Mouse (Mus musculus): ENCODE measurements around the gene Arhgap10.
"Not testable (repeated sequence)": the region's sequence is repeated elsewhere in the genome, so short reads cannot be mapped to it uniquely, and the experiment has no call there.

Arhgap10 gene

DNA sequence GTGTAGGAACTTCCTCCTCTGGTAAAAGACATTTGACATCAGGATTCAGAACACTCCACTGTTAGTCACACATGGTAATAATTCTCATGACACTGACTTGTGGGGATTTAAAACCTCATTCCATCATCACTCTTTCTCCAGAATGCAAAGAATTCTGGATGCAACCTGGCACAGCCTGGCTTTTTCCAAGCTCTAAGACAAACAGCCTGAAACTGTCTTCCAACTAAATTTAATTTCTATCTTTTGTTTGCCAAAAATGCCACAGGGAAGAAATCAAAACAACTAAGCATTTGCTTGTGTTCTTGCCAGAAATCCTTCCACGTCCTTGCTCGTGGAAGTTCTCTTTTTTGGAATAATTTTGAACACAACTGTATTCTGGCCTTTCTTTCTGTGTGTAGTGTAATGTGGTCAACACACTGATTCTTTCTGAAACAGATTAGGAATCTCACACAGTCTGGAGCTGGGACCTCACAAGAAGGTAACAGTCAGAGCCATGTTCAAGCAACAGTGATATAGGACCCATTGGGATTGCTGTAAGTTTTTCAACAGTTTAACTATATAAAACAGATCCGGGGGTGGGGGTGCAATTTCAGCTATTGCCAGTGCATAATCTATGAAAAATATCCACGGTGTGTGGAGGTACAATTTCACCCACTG, 167.5 kb downstream of the Arhgap10 start:
- no peak for DNase-seq (ENCODE audit: low spot score in 2 of 2)

DNA sequence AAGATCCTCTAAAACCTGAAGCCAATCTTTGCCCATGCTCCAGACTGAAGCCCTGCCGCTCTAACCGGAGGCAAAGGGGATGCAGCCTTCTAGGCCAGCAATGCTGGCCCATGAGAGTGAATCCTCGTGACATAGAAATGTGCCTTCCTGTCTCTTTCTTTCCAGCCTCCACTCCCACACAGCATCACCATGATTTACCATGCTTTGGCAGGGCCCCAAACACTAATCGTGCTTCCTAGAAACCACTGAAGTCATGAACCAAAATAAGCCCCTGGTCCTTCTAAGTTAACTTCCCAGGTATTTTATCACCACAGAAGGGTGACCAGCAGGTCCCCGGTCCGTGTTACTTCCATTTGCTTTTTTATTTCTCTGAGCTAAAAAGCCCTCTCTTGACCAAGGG, 173.8 kb downstream of the Arhgap10 start:
- no peak for DNase-seq (ENCODE audit: low spot score in 2 of 2)

DNA sequence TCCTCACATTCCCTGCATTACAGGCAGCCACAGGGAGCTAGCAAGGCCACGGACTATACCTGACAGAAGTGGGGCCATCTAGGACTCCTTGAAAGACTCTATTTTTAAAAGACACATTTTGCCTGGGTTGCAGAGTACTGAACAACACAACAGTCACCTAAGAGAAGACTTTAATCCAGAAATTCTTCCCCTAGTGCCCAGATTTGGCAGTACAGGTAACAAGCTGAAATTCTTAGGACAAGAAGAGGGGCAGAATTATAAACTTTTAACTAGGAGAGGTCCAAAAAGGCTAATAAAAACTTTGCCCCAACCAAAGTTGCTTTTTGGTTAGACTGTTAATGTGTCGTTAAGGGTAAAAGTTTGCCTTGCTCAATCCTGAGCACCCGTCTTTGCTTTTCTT, 174.4 kb downstream of the Arhgap10 start:
- DNase-seq (ENCODE audit: low spot score in 2 of 2): no peak

DNA sequence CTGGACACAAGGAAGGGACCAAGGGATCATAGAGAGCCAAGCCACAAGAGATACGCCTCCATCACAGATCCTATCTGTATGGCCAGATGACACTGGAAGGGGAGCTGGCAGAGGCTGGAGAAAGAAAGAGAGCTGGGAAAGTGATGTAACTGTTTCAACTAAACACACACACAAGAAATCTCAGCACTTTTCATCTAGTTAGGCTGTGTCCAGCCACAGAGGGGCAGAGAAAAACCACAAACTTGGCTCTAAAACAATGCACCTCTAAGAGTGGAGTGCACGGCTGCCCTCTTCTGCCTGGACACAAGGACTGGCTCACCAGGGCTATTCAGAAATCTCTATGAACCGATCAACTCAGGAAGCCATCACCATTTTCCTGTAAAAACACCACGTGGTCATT, 175.6 kb downstream of the Arhgap10 start:
- no peak for DNase-seq (ENCODE audit: low spot score in 2 of 2)

DNA sequence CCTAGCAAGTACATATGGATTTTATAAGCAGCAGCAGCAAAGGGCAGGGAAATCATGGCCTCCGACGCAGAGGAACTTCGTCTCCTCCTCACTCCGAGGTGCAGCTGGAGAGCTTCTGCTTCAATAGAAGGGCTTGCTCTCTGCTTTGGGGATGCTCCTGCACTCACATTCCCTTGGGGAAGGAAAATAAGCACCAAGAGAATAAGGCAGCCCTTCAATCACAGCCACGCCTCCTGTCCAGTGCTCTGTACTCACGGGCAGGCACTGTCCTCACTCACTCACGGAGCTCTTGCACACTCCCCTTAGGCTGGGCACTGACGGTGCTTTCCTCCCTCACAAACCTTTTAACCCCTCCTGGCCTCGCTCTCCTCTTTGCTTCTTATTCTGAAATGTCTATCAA, 176.4 kb downstream of the Arhgap10 start:
- no peak for DNase-seq (ENCODE audit: low spot score in 2 of 2)

DNA sequence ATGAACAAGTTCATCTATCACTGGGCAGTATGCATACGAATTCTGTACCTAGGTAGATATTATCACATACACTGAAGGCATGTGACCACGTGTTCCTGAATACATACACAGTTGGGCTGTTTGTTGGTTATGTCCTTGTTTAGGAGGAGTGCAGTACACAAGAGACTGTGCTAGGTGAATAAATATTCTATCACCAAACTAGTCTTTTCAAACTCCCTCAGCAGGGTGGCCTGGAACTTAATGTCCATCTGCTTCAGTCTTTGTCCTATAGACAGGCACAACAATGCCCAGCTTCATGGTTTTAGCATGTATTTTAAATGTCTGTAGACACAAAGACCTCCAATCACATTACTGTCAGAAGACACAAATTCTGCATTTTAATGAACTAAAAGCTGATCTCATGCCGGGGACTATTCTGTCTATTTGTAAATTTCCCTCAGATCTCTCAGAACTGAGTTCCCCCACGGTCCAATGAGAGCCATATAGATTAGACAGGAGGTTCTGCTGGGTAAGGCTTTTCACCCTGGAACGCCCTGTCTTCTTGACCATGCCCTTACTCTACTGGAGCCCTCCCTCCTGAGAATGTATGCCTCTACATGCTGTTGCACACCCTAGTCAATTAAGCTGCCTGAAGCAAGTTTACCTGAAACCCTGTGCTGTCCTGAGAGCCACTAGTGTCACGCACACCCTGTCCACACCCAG, 177.6 kb downstream of the Arhgap10 start:
- DNase-seq (ENCODE audit: low spot score in 2 of 2): no peak

DNA sequence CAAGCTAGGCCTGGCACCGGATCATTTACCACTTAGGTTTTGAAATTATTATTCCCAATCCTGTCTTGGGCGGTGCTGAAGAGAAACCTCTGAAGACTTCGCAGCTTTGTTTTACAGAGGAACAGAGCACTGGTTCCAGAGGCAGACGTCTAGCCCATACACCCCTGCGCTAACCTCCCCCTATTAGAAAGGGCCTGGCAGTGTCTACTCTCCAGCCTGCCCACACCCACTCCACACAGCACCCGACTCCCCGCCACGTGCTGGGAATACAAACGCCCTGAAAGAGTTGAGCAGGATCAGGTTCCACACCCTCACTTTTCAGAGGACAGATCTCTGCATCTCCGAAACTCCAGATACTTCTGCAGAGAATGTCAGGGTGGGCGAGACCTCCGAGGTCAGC, 180.5 kb downstream of the Arhgap10 start:
- no peak for DNase-seq (ENCODE audit: low spot score in 2 of 2)

DNA sequence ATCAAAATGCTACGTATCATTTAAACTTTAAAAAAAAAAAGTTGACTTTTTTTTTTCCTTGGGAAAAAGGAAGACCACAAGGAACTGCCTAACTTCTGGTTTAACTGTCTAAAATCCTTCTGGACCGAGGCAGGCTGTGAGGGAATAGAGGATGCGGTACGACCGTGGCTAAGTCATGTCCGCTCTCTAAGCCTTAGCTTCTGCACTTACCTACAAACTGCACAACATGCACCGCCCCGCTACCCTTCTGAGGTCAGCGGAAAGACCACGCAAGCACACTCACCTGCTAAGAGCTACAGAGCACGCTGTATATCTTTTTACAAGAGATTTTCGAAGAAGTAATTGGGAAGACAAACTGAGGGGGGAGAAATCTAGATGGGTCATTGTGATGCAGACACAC, 186.6 kb downstream of the Arhgap10 start:
- no peak for DNase-seq (ENCODE audit: low spot score in 2 of 2)

DNA sequence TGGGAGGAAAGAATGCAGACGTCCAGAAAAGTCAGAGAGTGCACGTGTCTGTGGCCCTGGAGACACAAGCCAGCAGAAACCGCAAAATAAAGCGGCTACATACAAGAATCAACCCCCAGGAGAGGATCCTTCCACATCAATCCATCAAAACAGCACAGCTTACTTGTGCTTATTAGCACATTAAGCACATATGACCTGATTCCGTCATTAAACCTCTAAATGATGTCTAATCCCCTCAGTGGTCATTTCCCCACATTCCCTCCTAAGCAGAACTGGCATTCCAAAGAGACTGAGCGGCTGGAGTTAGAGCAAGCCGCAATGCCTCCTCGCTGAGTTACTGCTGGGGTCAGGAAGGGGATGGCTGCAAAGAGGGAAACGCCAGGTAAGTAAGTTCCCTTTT, 187.4 kb downstream of the Arhgap10 start:
- DNase-seq (ENCODE audit: low spot score in 2 of 2): no peak

DNA sequence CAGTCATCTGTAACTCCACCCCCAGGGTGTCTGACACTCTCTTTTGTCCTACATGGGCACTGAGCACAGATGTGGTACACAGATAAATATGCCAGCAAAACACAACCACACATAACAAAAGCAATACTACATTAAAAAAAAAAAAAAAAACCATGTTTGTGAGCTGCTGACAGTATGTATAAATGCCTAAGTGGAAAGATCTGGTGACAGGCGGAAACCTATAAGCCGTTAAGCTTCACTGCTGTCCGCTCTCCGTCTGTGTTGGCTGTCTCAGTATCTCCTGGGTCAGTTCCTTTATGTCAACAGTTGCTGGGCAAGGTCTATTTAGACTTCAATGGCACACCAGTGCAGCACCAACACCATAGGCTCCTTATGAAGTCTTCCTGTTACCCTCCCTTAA, 188.0 kb downstream of the Arhgap10 start:
- no peak for DNase-seq (ENCODE audit: low spot score in 2 of 2)

DNA sequence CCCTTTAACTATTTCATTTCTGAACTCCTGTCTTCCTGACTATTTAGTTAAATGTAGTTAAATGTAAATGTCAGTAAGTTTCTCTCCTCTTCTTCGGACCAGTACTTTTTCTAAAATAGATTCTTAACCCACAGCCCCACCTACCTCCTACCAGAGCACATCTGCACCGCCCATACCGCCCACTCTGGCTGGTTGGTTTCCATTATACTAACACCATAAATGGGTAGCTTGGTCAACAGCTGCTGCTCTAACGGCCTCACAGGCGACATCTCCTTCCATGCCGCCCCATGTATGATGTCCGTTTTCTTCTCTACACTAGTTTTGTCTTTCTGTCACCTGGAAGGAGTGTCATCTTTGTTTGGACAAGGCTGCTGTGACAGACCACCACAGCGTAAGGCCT, 189.3 kb downstream of the Arhgap10 start:
- no peak for DNase-seq (ENCODE audit: low spot score in 2 of 2)

DNA sequence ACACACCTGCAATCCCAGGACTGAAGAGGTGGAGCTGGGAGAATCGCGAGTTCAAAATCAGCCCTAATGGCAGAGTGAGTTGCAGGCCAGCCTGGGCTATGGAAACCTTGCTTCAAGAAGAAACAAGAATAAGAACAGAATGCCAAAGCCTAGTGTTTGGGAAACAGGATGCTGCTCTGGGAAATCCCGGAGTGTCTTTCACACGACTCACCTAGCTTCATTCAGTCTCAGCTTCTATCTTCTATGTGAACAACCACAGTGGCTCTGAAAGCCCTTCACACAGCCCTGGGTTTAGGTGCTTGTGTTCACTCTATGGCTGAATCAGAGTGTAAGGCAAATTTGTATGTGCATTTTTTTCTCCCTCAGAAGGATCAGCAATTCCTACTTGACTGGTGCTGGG, 190.4 kb downstream of the Arhgap10 start:
- no peak for DNase-seq (ENCODE audit: low spot score in 2 of 2)

DNA sequence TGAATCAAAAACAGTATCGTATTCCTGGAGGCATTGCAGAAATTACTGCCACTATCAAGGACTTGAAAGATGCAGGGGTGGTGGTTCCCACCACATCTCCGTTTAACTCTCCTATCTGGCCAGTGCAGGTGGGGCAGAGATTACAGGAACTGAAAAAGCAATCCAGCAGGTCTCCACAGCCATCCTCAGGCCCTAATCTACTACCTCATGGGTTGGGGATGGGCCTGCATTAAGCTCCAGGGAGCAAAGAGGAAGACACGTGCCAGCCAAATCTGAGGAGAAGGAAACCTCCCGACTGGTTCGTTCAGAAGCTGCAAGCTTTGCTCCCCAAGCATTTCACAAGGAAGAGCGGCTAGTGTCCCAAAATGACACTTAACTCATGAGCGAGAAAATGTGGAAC, 195.0 kb downstream of the Arhgap10 start:
- not testable (repeated sequence) for DNase-seq (ENCODE audit: low spot score in 2 of 2)

DNA sequence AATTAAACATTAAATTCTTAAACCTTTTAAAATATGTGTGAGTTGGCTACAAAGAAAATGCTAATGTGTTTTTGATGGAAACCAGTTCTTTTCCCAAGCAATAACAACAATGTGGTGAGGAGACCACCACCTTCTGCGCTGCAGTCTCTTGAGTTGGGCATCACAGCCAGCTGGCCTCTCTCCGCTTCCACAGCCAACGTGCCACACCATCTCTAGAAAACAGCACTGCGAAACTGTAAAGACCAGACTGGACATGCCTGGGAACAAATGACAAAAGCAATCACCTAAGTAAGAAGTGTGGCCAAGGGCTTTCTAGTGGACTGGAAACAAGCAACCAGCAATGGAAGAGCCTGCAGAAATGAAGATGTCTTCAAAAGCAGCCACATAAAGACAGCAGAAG, 195.9 kb downstream of the Arhgap10 start:
- no peak for DNase-seq (ENCODE audit: low spot score in 2 of 2)

DNA sequence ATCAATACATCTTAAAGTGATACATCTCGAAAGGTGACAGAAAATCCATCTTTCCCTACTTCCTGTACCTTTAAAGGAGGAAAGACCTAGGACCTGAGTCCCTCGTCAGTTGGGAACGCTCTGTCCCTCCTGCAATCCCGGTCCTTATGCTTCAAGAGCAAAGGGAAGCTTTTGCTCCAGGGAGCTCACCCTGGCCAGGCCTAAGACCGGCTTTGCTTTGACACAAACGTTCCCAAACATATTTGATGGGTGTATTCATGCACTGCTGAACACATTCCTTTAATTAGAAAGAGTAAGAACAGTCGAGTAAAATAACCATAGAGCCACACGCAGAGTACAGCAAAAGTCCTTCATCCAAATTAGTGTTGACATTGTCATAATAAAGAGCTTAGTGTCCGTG, 199.2 kb downstream of the Arhgap10 start:
- no peak for DNase-seq (ENCODE audit: low spot score in 2 of 2)

DNA sequence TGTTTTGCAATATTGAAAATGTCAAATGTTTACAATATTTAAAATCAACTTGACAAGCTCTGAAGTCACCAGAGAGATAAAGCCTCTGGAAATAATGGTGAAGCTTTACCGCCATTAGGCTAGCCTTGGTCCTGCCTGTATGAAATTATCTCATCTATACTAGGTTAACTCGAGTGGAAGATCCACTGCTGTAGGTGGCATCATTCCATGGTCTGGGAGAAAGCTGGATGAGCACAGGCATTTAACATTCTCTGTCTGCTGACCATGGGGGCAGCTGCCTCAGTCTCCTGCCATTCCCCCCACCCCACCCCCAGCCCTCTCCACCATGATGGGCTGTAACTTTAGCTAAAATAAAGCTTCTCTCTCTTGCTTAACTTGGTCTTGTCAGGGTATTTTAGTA, 200.0 kb downstream of the Arhgap10 start:
- DNase-seq (ENCODE audit: low spot score in 2 of 2): no peak

DNA sequence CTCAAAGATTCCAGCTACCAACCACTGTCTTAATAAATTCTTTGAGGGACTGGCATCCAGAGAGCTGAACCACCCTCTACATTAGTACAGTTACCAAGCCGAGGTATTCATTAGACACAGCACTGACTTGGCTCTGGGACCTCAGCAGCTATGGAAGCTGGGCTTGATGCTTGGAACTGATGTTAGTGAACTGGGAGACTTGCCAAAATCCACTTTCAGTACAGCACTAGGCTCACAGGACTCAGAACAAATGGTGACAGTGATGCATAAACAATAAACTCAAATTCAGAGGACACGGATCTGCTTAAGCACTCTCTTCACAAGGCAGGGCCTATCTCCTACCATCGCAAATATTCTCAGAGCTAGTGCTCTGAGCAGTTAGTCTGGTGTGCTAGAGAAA, 204.8 kb downstream of the Arhgap10 start:
- DNase-seq (ENCODE audit: low spot score in 2 of 2): peak; percentile 24 to 28

DNA sequence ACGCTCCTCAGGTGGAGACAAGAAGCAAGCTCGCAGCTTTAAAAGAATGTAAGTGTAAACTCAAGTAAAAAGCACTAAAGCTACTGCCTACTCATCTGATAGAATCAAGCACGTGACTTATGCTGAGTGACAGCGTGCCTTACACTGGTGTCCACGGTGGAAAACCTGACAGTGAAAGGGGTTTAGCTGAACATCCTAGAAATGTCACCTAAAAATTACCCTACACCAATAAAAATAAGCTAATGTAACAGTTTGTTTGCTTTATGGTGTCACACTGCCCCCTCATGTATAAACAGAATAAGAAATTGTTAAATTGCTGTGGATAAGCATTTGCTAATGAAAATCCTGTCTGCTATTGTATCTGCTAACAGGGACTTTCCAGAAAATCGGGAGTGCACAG, 206.0 kb downstream of the Arhgap10 start:
- no peak for DNase-seq (ENCODE audit: low spot score in 2 of 2)

DNA sequence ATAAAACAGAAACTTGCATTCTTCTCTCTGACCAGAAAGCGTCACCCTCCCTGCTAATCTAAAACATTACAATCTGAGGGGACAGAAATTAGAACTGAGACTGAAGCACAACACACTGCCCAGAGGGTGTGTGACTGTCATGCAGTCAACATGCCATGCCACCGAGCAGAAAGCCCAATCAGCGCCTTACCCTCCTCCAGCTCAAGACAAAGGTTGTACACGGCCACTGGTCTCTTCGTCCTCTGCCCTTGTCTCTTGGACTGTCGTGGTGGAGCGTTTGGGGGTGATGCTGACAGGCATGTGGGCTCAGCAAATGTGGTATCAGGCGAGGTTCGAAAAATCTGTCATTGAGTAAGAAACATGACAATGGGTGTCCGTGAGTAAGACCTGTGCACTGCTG, 207.2 kb downstream of the Arhgap10 start:
- DNase-seq (ENCODE audit: low spot score in 2 of 2): peak; percentile 27 to 28

DNA sequence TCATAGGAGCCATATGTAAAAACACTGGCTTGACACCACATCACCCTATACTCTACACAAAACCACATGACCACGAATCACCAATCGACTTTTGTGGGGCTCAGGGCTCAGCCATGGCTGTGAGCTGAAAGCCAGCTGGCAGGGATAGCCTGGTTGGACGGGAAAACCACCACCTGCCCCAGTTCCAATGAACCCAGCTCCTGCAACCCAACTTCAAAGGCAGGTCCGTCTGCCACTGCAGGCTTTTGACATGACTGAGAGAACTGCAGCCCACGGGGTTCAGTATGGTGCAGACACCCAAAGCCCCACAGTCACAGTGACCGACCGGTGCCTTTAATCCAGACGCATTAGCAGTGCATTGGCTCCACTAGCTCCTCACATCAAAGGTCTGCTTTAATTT, 207.7 kb downstream of the Arhgap10 start:
- peak; percentile 43 to 46 for DNase-seq (ENCODE audit: low spot score in 2 of 2)

DNA sequence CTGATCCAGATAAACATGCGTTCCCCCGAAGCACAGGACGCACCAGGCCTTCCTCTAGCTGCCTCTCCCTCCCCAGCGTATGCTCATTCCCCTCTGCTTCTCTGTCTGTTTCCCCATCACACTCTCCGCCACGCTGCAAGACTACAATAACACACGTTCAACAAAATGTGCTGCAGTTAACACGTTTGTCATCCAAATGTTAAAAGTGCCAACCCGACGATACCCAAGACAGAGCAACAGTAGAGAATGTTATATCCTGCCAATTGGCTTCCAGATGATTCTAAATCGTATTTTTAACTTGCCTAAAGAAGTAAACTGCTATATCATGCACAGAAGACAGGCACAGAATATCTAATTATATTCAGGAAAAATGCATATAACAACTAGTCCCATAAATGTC, 223.2 kb downstream of the Arhgap10 start:
- no peak for DNase-seq (ENCODE audit: low spot score in 2 of 2)

DNA sequence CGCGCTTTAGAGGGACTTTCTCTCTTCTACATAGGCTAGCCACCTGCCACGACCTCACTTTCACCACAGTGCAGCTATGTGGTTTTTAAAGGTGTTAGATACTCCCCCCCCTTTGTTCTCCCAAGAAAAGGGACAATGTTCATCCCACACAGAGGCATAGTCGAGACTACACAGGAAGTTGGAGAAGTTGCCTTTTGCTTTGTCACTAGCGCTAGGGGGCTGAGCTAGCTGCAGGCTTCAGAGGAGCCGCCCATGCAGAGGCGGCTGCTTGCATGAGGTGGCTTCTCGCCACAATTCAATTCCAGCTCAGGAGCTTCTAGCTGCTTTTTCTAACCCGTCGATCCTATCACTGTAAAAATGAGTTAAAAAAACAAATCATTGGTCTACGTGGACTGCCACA, 225.1 kb downstream of the Arhgap10 start:
- DNase-seq (ENCODE audit: low spot score in 2 of 2): no peak

DNA sequence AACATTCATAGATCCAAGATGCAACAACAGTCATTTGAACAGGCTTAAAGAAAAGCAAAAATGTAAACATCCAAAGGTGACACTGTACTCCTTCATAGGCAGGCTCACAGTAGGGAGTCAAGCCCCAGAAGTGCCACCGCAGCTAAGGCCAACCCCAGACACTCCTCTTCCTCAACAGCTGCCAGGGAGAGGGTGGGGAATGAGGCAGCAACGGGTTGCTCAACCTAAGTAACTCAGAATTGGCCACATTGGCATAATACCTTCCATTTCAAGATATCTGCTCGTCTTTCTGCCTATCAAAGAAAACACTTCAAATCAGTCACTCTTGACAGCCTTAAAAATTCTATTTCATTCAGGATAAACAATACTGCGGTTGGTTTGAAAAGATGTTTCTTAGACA, 225.6 kb downstream of the Arhgap10 start:
- no peak for DNase-seq (ENCODE audit: low spot score in 2 of 2)

DNA sequence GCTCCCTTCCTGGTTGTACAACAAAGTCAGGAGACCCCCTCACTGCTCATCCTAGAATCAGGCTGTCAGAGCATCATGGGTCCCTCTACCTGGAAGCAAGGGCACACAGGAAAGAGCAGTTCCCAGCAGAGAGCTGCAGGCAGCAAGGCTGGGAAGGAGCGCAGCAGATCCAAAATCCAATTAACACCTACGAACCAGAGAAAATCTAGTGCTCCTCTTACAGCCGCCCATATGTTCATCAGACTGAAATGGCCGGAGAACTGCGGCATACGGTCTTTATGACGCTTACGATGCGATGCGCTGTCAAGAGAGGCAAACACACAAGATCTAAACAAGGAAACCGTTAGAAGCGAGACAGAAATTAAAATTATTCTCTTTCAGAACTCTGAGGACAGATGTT, 229.3 kb downstream of the Arhgap10 start:
- no peak for DNase-seq (ENCODE audit: low spot score in 2 of 2)
